Mouse (Mus musculus) kidney, adult 2 months (tissue): ENCODE measurements around the gene Rell1.

Experiments
- CTCF ChIP-seq: fragments of 200-500 bp; conservative IDR thresholded peaks from 2 replicates; pipeline ENCODE4 v1.5.1; 2011; ENCODE audit warnings: low read depth, mild to moderate bottlenecking, control low read depth, low read length, moderate library complexity, mixed read lengths; ENCODE audit not compliant: insufficient read depth, insufficient read length
- POLR2A ChIP-seq: fragments of 200-500 bp; IDR thresholded peaks from one replicate; pipeline ENCODE4 v1.6.1; 2011; ENCODE audit warnings: low read depth, low read length, control low read depth

GRCm38 (mm10) chr5:63891241-63891640, 77.5 kb downstream of the Rell1 start:
- TF ChIP-seq CTCF (no peak), POLR2A (no peak)
